Mouse (Mus musculus): ENCODE data around the gene Lcp2.
A peak's percentile ranks its signal among the peaks of the same experiment; 100 is the strongest.

DNA sequence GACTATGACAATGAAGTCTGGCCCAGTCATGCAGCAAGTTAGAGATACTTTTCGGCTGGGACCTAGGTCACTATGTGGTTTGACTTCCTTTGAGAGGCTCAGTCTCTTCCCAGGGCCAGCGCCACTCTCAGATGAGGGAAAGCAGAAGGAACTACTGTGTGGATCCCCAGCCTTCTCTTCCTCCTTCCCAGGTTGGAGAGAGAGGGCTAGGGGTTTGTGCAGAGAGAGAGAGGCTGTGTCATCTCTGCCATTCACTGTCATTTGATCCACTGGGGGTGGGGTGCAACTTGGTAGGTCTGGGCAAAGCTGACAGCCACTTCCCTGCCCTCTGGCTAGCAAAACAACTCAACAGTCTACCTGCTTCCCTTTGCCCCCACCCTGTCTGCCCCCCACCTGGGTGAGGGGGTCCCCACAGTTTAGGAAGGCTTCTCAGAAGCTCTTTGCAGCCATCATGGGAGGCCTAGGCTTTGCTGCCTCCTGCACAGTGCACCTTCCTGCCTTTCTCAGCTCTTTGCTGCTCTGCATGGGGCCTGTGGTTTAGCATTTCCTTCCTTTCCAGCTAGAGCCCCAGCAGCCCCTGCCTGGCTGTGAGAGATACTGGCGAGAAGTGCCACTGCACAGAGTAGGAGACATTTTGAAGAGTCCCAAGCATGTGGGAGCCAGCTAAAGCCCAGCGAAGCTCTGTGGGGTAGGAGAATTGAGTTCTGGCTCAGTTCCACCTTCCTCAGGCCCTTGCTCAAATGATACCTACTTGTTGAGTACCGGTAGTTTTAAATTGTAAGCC, 17.2 kb downstream of the Lcp2 start:
- TF ChIP-seq CTCF (IDR thresholded peaks at IDR 0.05; ENCODE audit: control insufficient read depth, insufficient read depth, low read length) = 0 out of 2 replicates have a peak, but pooled peaks have one; percentile 5
- no peak for TF ChIP-seq POLR2A (IDR thresholded peaks at IDR 0.05; ENCODE audit: borderline replicate concordance, control insufficient read depth, low read depth, low read length)

Measured in bone marrow, adult 2 months (tissue).